Mouse (Mus musculus) liver, embryonic 14.5 days (tissue): ENCODE results near the gene Ptpra.

Source experiments
- CTCF ChIP-seq: IDR thresholded peaks from 2 replicates; pipeline ENCODE4 v1.5.1; 2016; ENCODE audit warnings: antibody characterized with exemption, low read depth, control low read depth
- EP300 ChIP-seq: IDR thresholded peaks from 2 replicates; pipeline ENCODE4 v1.6.1; 2016; ENCODE audit warnings: antibody characterized with exemption, low read depth

DNA sequence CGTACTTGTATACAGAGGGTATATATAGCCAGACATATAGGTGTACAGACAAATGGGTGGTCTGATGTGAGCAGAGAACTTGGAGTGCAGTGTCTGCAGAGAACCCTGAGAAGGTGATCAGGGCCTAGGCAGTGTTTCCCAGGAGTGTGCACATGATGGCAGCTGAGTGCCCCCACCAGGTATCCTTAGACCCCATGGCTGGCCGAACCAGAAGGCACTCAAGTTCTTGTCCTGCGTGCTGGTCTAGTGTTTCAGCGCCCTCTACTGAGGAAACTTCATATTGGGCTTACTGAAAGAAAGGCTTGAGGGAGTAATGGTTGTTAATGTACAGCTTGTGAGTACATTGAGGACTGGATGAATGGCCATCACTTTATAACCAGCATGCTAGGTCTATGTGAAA, 16.9 kb upstream of the Ptpra start:
- TF ChIP-seq CTCF (peak; percentile 76), EP300 (no peak)
